In genomic region chr9:98803971-98804370, GRCm38 (mm10) we compare ENCODE assay signal across 19 mouse cellular contexts. TPM values are rescaled to one million over a fixed set of nuclear protein-coding genes. Genes with fewer than 3 reads are reported as not detected.
"Had no signal": no experiment of that assay in that cellular context is flagged by ENCODE, and none has a peak within 500 bp of the region (broad histone marks: within the 10 kb centered on the region; RNA-seq: fewer than 3 reads in every experiment).

No protein-coding gene starts in this region.

- H3K9ac ChIP-seq: limb, embryonic 15.5 days; liver, embryonic 13.5 days; neural tube, embryonic 15.5 days; stomach, embryonic 15.5 days had no signal

- H3K4me2 ChIP-seq: limb, embryonic 15.5 days; liver, embryonic 13.5 days; neural tube, embryonic 15.5 days; stomach, embryonic 15.5 days had no signal

- H3K4me3 ChIP-seq: limb, embryonic 15.5 days; liver, embryonic 13.5 days; myocyte; neural tube, embryonic 15.5 days; stomach, embryonic 15.5 days had no signal

- DNase-seq: kidney, adult 2 months; kidney, postnatal 36 days; left cerebral cortex, postnatal 4 days; liver, embryonic 13.5 days; lung, adult 18-20 months; midbrain, embryonic 14.5 days; right cerebral cortex, adult 18-20 months; right cerebral cortex, postnatal 4 days; spleen, adult 18-20 months; thymus, adult 2 months; thymus, postnatal 25 days had no signal

- H3K27me3 ChIP-seq: liver, embryonic 13.5 days; neural tube, embryonic 15.5 days; stomach, embryonic 15.5 days had no signal

- H3K4me1 ChIP-seq: limb, embryonic 15.5 days; liver, embryonic 13.5 days; neural tube, embryonic 15.5 days; stomach, embryonic 15.5 days had no signal

- H3K9me3 ChIP-seq: limb, embryonic 15.5 days; liver, embryonic 13.5 days; neural tube, embryonic 15.5 days; stomach, embryonic 15.5 days had no signal

- H3K27ac ChIP-seq: kidney, postnatal 0 days; limb, embryonic 15.5 days; liver, embryonic 13.5 days; neural tube, embryonic 15.5 days; stomach, embryonic 15.5 days had no signal

- H3K36me3 ChIP-seq: limb, embryonic 15.5 days; liver, embryonic 13.5 days; neural tube, embryonic 15.5 days; stomach, embryonic 15.5 days had no signal

RNA-seq across cellular contexts. Expression of gene Prr23a1, which starts 38.3 kb away (rescaled TPM):
- polyA plus RNA-seq: kidney, adult 2 months; kidney, postnatal 0 days; limb, embryonic 15.5 days; liver, embryonic 13.5 days; lung, embryonic 16.5 days; midbrain, embryonic 14.5 days; myocyte; neural tube, embryonic 11.5 days; stomach, embryonic 15.5 days; thymus, adult 2 months; urinary bladder, adult 2 months had no signal

RNA-seq across cellular contexts. Expression of gene Prr23a2, which starts 52.3 kb away (rescaled TPM):
- polyA plus RNA-seq: kidney, adult 2 months; kidney, postnatal 0 days; limb, embryonic 15.5 days; liver, embryonic 13.5 days; lung, embryonic 16.5 days; midbrain, embryonic 14.5 days; myocyte; neural tube, embryonic 11.5 days; neural tube, embryonic 15.5 days; stomach, embryonic 15.5 days; thymus, adult 2 months; urinary bladder, adult 2 months had no signal
